Comparison of ENCODE assay signal across 25 mouse cellular contexts in the genomic region with DNA sequence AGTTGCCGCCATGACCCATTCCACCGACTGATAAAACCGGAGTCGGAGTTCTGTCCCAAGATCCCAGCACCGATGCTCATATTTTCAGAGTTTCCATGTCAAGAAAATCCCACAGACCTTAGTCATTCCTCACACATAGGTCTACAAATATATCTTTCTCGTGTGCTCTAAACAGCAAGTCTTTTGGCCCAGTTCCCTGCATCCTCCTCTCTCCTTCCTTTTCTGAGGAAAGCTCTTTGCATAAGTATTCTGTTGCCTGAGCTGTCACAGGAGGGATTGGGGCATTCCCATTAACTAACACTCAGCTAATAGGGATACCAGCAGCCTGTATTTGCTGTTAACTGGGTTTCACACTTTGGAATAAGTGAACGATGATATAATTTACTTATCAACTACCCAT.
DNase-seq lines count a peak whose midpoint lies in the region; ATAC-seq and TF ChIP-seq lines count a peak whose summit lies in the region.
"Had no signal": no experiment of that assay in that cellular context is flagged by ENCODE, and none has a peak within 500 bp of the region (broad histone marks: within the 10 kb centered on the region; RNA-seq: fewer than 3 reads in every experiment).

No protein-coding gene starts in this region.

- no peak overlapping the region for H3K4me3 ChIP-seq in forebrain, embryonic 14.5 days (ENCODE audit: low read depth, low read length)
- no peak overlapping the region for H3K4me3 ChIP-seq in forebrain, embryonic 13.5 days
- H3K4me3 ChIP-seq in left cerebral cortex, adult 2 months: no peak overlapping the region
- H3K4me3 ChIP-seq in kidney, embryonic 14.5 days (ENCODE audit: low read length): no peak overlapping the region
- H3K4me3 ChIP-seq: embryonic facial prominence, embryonic 15.5 days; forebrain, embryonic 10.5 days; hindbrain, embryonic 12.5 days; layer of hippocampus, adult 2 months; liver, embryonic 15.5 days; midbrain, embryonic 12.5 days had no signal

- no peak overlapping the region for H3K4me2 ChIP-seq in forebrain, embryonic 14.5 days (ENCODE audit: low read length)
- no peak overlapping the region for H3K4me2 ChIP-seq in forebrain, embryonic 13.5 days
- H3K4me2 ChIP-seq in kidney, embryonic 14.5 days (replicated peaks; ENCODE audit: low read depth, low read length): no peak overlapping the region
- H3K4me2 ChIP-seq: embryonic facial prominence, embryonic 15.5 days; heart, embryonic 11.5 days; hindbrain, embryonic 12.5 days; liver, embryonic 15.5 days; midbrain, embryonic 12.5 days had no signal

- intact Hi-C loops in left cerebral cortex, adult 2 months (cut with DNase I): loop anchor here (1.0 to 5.0 kb wide), 3 partner anchors 103 to 264 kb away; no protein-coding TSS in a partner anchor

- no peaks in the 10 kb centered on the region for H3K9me3 ChIP-seq in forebrain, embryonic 14.5 days (replicated peaks; ENCODE audit: control insufficient read depth, low read length)
- H3K9me3 ChIP-seq in forebrain, embryonic 13.5 days (replicated peaks): no peaks in the 10 kb centered on the region
- H3K9me3 ChIP-seq in kidney, embryonic 14.5 days (ENCODE audit: control insufficient read depth, low read length): no peaks in the 10 kb centered on the region
- H3K9me3 ChIP-seq: embryonic facial prominence, embryonic 15.5 days; forebrain, embryonic 10.5 days; hindbrain, embryonic 12.5 days; liver, embryonic 15.5 days; midbrain, embryonic 12.5 days had no signal

- H3K36me3 ChIP-seq in forebrain, embryonic 14.5 days (ENCODE audit: control insufficient read depth, insufficient read depth, low read length): no peaks in the 10 kb centered on the region
- no peaks in the 10 kb centered on the region for H3K36me3 ChIP-seq in forebrain, embryonic 13.5 days (ENCODE audit: poor library complexity, severe bottlenecking)
- H3K36me3 ChIP-seq in kidney, embryonic 14.5 days (ENCODE audit: control insufficient read depth, insufficient read depth, low read length): no peaks in the 10 kb centered on the region
- H3K36me3 ChIP-seq: embryonic facial prominence, embryonic 15.5 days; forebrain, embryonic 10.5 days; hindbrain, embryonic 12.5 days; liver, embryonic 15.5 days; midbrain, embryonic 12.5 days had no signal

- DNase-seq in forebrain, embryonic 14.5 days (ENCODE audit: low spot score): peak; percentile 17
- DNase-seq in NIH3T3 (ENCODE audit: low read depth): peak; percentile 41
- DNase-seq in left cerebral cortex, adult 2 months (ENCODE audit: extremely low spot score in 1 of 2, low spot score in 2 of 2): peak; percentile 32 to 51
- peak; percentile 60 for DNase-seq in right cerebral cortex, postnatal 14 days
- no peak for DNase-seq in adrenal gland, postnatal 10 days
- DNase-seq in embryo, embryonic 10 days (ENCODE audit: low spot score): no peak
- DNase-seq: adrenal gland, postnatal 25 days; cerebellum, adult 18-20 months; heart, postnatal 14 days; kidney, adult 2 months; kidney, postnatal 14 days; layer of hippocampus, postnatal 36 days; retina, postnatal 1 day had no signal

- H3K27me3 ChIP-seq in forebrain, embryonic 14.5 days (replicated peaks; ENCODE audit: control insufficient read depth, insufficient read depth, low read length): no peaks in the 10 kb centered on the region
- no peaks in the 10 kb centered on the region for H3K27me3 ChIP-seq in forebrain, embryonic 13.5 days
- no peaks in the 10 kb centered on the region for H3K27me3 ChIP-seq in kidney, embryonic 14.5 days (ENCODE audit: control insufficient read depth, insufficient read depth, low read length)
- H3K27me3 ChIP-seq: embryonic facial prominence, embryonic 15.5 days; hindbrain, embryonic 12.5 days; liver, embryonic 15.5 days; midbrain, embryonic 12.5 days had no signal

- H3K4me1 ChIP-seq in forebrain, embryonic 14.5 days (ENCODE audit: control insufficient read depth, insufficient read depth, low read length): peaks cover 13% of the 10 kb centered on the region
- peaks cover 29% of the 10 kb centered on the region for H3K4me1 ChIP-seq in forebrain, embryonic 13.5 days
- no peaks in the 10 kb centered on the region for H3K4me1 ChIP-seq in kidney, embryonic 14.5 days (ENCODE audit: control insufficient read depth, insufficient read depth, low read length)
- H3K4me1 ChIP-seq: hindbrain, embryonic 12.5 days; liver, embryonic 15.5 days had no signal

- no peak for TF ChIP-seq CTCF in left cerebral cortex, adult 2 months (IDR thresholded peaks at IDR 0.05)

- no peak for ATAC-seq in forebrain, embryonic 14.5 days
- no peak for ATAC-seq in forebrain, embryonic 13.5 days
- no peak for ATAC-seq in kidney, embryonic 14.5 days (ENCODE audit: low FRiP score, low TSS enrichment)
- ATAC-seq: CD4-positive, CD25-positive, alpha-beta regulatory T cell, adult 4 months; inflammation-experienced regulatory T-cells, adult 6 months; lung, postnatal 0 days had no signal

- 77% methylated on average over 7 of the region's 7 CpGs for WGBS in forebrain, embryonic 14.5 days
- 81% methylated on average over 7 of the region's 7 CpGs for WGBS in forebrain, embryonic 13.5 days
- WGBS in kidney, embryonic 14.5 days: 78% methylated on average over 7 of the region's 7 CpGs

- H3K9ac ChIP-seq in forebrain, embryonic 14.5 days (ENCODE audit: low read length): no peak overlapping the region
- H3K9ac ChIP-seq in forebrain, embryonic 13.5 days: no peak overlapping the region
- H3K9ac ChIP-seq in kidney, embryonic 14.5 days (ENCODE audit: low read depth, low read length): no peak overlapping the region
- H3K9ac ChIP-seq: embryonic facial prominence, embryonic 15.5 days; hindbrain, embryonic 12.5 days; liver, embryonic 15.5 days; midbrain, embryonic 12.5 days had no signal

- no peak overlapping the region for H3K27ac ChIP-seq in forebrain, embryonic 14.5 days (ENCODE audit: low read depth, low read length)
- no peak overlapping the region for H3K27ac ChIP-seq in forebrain, embryonic 13.5 days
- peak overlapping the region; percentile 82 for H3K27ac ChIP-seq in left cerebral cortex, adult 2 months
- no peak overlapping the region for H3K27ac ChIP-seq in kidney, embryonic 14.5 days (ENCODE audit: low read depth, low read length)
- H3K27ac ChIP-seq: embryonic facial prominence, embryonic 15.5 days; forebrain, embryonic 10.5 days; hindbrain, embryonic 12.5 days; layer of hippocampus, adult 2 months; liver, embryonic 15.5 days; midbrain, embryonic 12.5 days had no signal

Comparison
In these comparisons a context has a peak if more than half of its experiments do, and no peak if none do; other contexts are left out.
1. DNase-seq: peak in forebrain, embryonic 14.5 days (single experiment), NIH3T3 (single experiment), left cerebral cortex, adult 2 months (2 of 2) and right cerebral cortex, postnatal 14 days (single experiment); none in adrenal gland, postnatal 10 days (single experiment) and embryo, embryonic 10 days (single experiment).